25 mouse cellular contexts compared by ENCODE assay signal in the genomic region with DNA sequence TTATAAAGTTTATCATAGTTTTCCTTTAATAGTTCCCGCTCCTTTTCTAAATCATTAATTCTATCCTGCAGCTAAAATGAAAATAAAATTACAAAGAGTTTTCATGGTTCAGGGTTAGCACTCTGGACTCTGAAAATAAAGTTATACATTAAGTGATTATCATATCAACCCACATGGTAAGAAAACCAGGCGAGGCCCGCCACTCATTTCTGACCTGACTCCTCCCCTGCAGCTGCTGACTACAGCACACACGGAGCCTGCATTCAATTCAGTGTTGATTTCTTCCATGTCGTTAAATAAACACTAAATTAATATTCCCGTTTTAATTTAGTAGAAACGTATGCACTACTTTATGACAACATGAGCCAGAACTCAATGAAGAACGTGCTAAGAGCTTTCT.
"Had no signal": no experiment of that assay in that cellular context is flagged by ENCODE, and none has a peak within 500 bp of the region (broad histone marks: within the 10 kb centered on the region; RNA-seq: fewer than 3 reads in every experiment).

No protein-coding gene starts in this region.

- H3K27ac ChIP-seq: gastrocnemius, adult 2 months; hindbrain, embryonic 10.5 days; hindbrain, embryonic 12.5 days; hindbrain, embryonic 14.5 days; intestine, embryonic 15.5 days; limb, embryonic 10.5 days; limb, embryonic 12.5 days; liver, embryonic 13.5 days had no signal

- DNase-seq: gastrocnemius, adult 2 months; gastrocnemius, postnatal 10 days; gastrocnemius, postnatal 25 days; heart, adult 18-20 months; heart, postnatal 10 days; heart, postnatal 4 days; kidney, adult 18-20 months; kidney, adult 8-10 months; kidney, postnatal 10 days; kidney, postnatal 25 days; kidney, postnatal 4 days; layer of hippocampus, adult 9-11 months; layer of hippocampus, postnatal 36 days; liver, embryonic 13.5 days had no signal

- ATAC-seq: hindbrain, embryonic 16.5 days; inflammation-experienced regulatory T-cells, adult 6 months; intestine, embryonic 15.5 days; intestine, postnatal 0 days had no signal

- H3K4me3 ChIP-seq: gastrocnemius, adult 2 months; heart, embryonic 10.5 days; heart, embryonic 12.5 days; hindbrain, embryonic 10.5 days; hindbrain, embryonic 12.5 days; intestine, embryonic 15.5 days; limb, embryonic 10.5 days; limb, embryonic 12.5 days; liver, embryonic 13.5 days had no signal
